Mouse (Mus musculus) G1E (cell line): Measurements from ENCODE around the gene Galnt6.

Experiments
- CTCF ChIP-seq: IDR thresholded peaks from 2 replicates; pipeline ENCODE4 v1.5.1; 2012; ENCODE audit warnings: low read depth, low read length, inconsistent platforms, mixed read lengths
- GATA1 ChIP-seq: IDR thresholded peaks from 2 replicates; pipeline ENCODE4 v1.6.1; 2012; ENCODE audit warnings: borderline replicate concordance, low read length, inconsistent platforms, mixed read lengths
- GATA2 ChIP-seq: IDR thresholded peaks from 2 replicates; pipeline ENCODE4 v1.6.1; 2012; ENCODE audit warnings: low read depth, low read length, inconsistent platforms, borderline replicate concordance
- POLR2AphosphoS5 ChIP-seq: IDR thresholded peaks from 2 replicates; pipeline ENCODE4 v1.6.1; 2012; ENCODE audit warnings: low read depth, low read length, inconsistent platforms; ENCODE audit not compliant: insufficient replicate concordance
- TAL1 ChIP-seq: conservative IDR thresholded peaks from 2 replicates; pipeline ENCODE4 v1.6.1; 2012; ENCODE audit warnings: low read depth, low read length, inconsistent platforms, mixed read lengths

DNA sequence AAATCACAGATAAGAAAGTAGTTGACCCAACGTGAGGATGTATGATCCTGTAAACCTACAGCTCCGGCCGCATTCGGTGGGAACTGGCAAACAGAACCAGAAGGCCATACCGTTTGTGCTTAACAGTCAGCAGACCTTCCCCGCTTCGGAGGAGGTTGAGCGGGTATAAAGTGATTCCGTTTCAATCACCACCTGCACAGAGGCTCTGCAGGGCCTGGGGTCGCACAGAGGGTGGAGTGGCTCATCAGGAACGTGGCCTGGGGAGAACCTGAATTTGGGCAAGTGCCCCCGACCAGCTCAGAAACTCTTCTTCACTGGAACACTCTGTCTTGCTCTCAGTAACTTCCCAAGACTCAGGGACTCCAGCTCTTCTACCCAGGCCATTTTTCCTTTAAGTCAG is 62.3 kb downstream of the Galnt6 start:
- TF ChIP-seq CTCF (no peak), GATA1 (no peak), POLR2AphosphoS5 (no peak), TAL1 (no peak), GATA2 (no peak)
